Mouse (Mus musculus): ENCODE results near the gene S100b. TPM values are rescaled to one million over a fixed set of nuclear protein-coding genes. Genes with fewer than 3 reads are reported as not detected.
A peak's percentile ranks its signal among the peaks of the same experiment; 100 is the strongest.

The S100b gene
- polyA plus RNA-seq, 1 experiment, result 0.66 TPM

GRCm38 (mm10) chr10:76259566-76260232 lies 6.0 kb downstream of the S100b start:
- H3K27ac ChIP-seq (ENCODE audit: insufficient read depth, low read depth, low read length), result no peak overlapping the region
- TF ChIP-seq POLR2A (IDR thresholded peaks at IDR 0.05; ENCODE audit: low read depth, low read length) (no peak), CTCF (IDR thresholded peaks at IDR 0.05; ENCODE audit: extremely low read depth, insufficient read length, insufficient replicate concordance, low read depth, low read length) (no peak)
- H3K4me1 ChIP-seq (ENCODE audit: control insufficient read depth, insufficient read depth, insufficient read length, low read length), result peaks cover 3% of the 10 kb centered on the region; the same call in 1 of the 2 replicates
- peaks cover 3% of the 10 kb centered on the region for H3K36me3 ChIP-seq (ENCODE audit: control insufficient read depth, insufficient read depth, low read length)
- no peak overlapping the region for H3K4me3 ChIP-seq (ENCODE audit: low read depth, low read length)
- WGBS, result 83% methylated on average over 18 of the region's 18 CpGs
- H3K27me3 ChIP-seq (ENCODE audit: control insufficient read depth, insufficient read depth, low read length), result no peaks in the 10 kb centered on the region

DNA sequence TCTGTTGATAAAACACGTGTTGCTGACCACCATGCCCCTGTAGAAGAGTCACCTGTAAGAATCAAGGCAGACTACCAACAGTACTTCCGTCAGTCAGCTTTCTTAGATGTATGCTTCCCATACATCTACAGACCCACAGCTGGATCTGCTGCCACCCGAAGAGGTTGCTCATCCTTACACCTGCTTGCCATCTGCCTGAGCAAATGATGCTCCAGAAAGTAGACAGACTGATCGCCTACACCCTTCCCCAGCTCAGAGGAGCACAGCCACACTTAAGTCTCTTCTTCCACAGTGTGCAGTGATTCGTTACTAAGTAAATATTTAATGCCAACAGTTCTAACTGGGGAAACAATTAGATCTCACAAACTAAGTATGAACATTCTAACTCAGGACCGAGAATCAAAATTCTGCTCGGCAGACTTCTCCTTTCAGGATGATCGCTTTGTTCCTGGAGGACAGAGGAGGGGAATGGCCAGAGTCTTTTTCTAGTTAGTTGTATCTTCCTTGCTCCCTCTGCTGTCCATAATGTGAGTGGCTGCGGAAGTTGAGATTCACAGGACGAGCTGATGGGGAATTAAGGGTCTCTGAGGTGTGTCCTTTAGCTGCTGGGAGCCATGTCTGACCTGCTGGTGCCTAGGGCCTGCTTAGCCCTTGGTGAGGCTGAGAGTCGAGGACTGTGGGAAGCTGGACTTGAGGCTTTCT lies 6.9 kb downstream of the S100b start:
- Histone ChIP-seq H3K36me3 (ENCODE audit: control insufficient read depth, insufficient read depth, low read length) (peaks cover 5% of the 10 kb centered on the region), H3K27ac (ENCODE audit: insufficient read depth, low read depth, low read length) (no peak overlapping the region), H3K4me3 (ENCODE audit: low read depth, low read length) (no peak overlapping the region), H3K27me3 (ENCODE audit: control insufficient read depth, insufficient read depth, low read length) (no peaks in the 10 kb centered on the region), H3K4me1 (ENCODE audit: control insufficient read depth, insufficient read depth, insufficient read length, low read length) (peaks cover 3% of the 10 kb centered on the region; the same call in 1 of the 2 replicates)
- WGBS, result 59% methylated on average over 11 of the region's 11 CpGs
- no peak for TF ChIP-seq POLR2A (IDR thresholded peaks at IDR 0.05; ENCODE audit: low read depth, low read length)
- no peak for TF ChIP-seq CTCF (IDR thresholded peaks at IDR 0.05; ENCODE audit: extremely low read depth, insufficient read length, insufficient replicate concordance, low read depth, low read length)

DNA sequence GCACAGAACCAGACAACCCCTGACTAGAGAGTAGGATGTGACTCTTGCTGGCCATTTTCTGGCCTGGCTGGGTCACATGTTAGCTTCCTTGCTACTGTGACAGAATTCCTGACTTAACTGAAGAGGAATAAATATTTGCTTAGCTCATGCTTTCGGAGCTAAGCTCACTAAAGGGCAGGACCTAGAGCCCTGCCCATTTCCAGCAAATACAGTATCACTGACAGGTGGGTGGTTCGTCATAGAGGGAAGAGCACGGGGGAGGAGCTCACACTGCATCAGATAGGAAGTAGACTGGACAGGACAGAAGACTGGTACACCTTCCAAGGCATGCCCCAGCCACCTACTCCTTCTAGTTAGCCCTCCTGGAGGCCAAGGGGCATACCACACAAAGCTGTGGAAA lies 7.8 kb downstream of the S100b start:
- Histone ChIP-seq H3K4me3 (ENCODE audit: low read depth, low read length) (no peak overlapping the region), H3K27me3 (ENCODE audit: control insufficient read depth, insufficient read depth, low read length) (no peaks in the 10 kb centered on the region), H3K27ac (ENCODE audit: insufficient read depth, low read depth, low read length) (no peak overlapping the region), H3K4me1 (ENCODE audit: control insufficient read depth, insufficient read depth, insufficient read length, low read length) (peaks cover 3% of the 10 kb centered on the region; the same call in 1 of the 2 replicates), H3K36me3 (ENCODE audit: control insufficient read depth, insufficient read depth, low read length) (peaks cover 5% of the 10 kb centered on the region)
- no peak for TF ChIP-seq CTCF (IDR thresholded peaks at IDR 0.05; ENCODE audit: extremely low read depth, insufficient read length, insufficient replicate concordance, low read depth, low read length)
- TF ChIP-seq POLR2A (IDR thresholded peaks at IDR 0.05; ENCODE audit: low read depth, low read length), result no peak
- 39% methylated on average over 3 of the region's 3 CpGs for WGBS

- Histone ChIP-seq H3K27ac (ENCODE audit: insufficient read depth, low read depth, low read length) (no peak overlapping the region), H3K36me3 (ENCODE audit: control insufficient read depth, insufficient read depth, low read length) (peaks cover 8% of the 10 kb centered on the region), H3K4me1 (ENCODE audit: control insufficient read depth, insufficient read depth, insufficient read length, low read length) (peaks cover 3% of the 10 kb centered on the region; the same call in 1 of the 2 replicates), H3K27me3 (ENCODE audit: control insufficient read depth, insufficient read depth, low read length) (no peaks in the 10 kb centered on the region), H3K4me3 (ENCODE audit: low read depth, low read length) (no peak overlapping the region)
- TF ChIP-seq CTCF (IDR thresholded peaks at IDR 0.05; ENCODE audit: extremely low read depth, insufficient read length, insufficient replicate concordance, low read depth, low read length) (no peak), POLR2A (IDR thresholded peaks at IDR 0.05; ENCODE audit: low read depth, low read length) (no peak)
- whole genome bisulfite sequencing, result 89% methylated on average over 4 of the region's 4 CpGs
Observed at GRCm38 (mm10) chr10:76262431-76262830, 8.8 kb downstream of the S100b start.

- WGBS, result 32% methylated on average over 8 of the region's 8 CpGs
- Histone ChIP-seq H3K27me3 (ENCODE audit: control insufficient read depth, insufficient read depth, low read length) (no peaks in the 10 kb centered on the region), H3K36me3 (ENCODE audit: control insufficient read depth, insufficient read depth, low read length) (peaks cover 46% of the 10 kb centered on the region), H3K4me3 (ENCODE audit: low read depth, low read length) (no peak overlapping the region), H3K4me1 (ENCODE audit: control insufficient read depth, insufficient read depth, insufficient read length, low read length) (no peaks in the 10 kb centered on the region), H3K27ac (ENCODE audit: insufficient read depth, low read depth, low read length) (no peak overlapping the region)
- TF ChIP-seq POLR2A (IDR thresholded peaks at IDR 0.05; ENCODE audit: low read depth, low read length) (no peak), CTCF (IDR thresholded peaks at IDR 0.05; ENCODE audit: extremely low read depth, insufficient read length, insufficient replicate concordance, low read depth, low read length) (peak; percentile 67; the same call in 1 of the 2 replicates)
Observed at GRCm38 (mm10) chr10:76271238-76271637, 17.6 kb downstream of the S100b start.

GRCm38 (mm10) chr10:76275256-76275655 lies 21.6 kb downstream of the S100b start:
- Histone ChIP-seq H3K4me3 (ENCODE audit: low read depth, low read length) (no peak overlapping the region), H3K27me3 (ENCODE audit: control insufficient read depth, insufficient read depth, low read length) (no peaks in the 10 kb centered on the region), H3K4me1 (ENCODE audit: control insufficient read depth, insufficient read depth, insufficient read length, low read length) (no peaks in the 10 kb centered on the region), H3K27ac (ENCODE audit: insufficient read depth, low read depth, low read length) (no peak overlapping the region), H3K36me3 (ENCODE audit: control insufficient read depth, insufficient read depth, low read length) (peaks cover 46% of the 10 kb centered on the region)
- TF ChIP-seq POLR2A (IDR thresholded peaks at IDR 0.05; ENCODE audit: low read depth, low read length) (no peak), CTCF (IDR thresholded peaks at IDR 0.05; ENCODE audit: extremely low read depth, insufficient read length, insufficient replicate concordance, low read depth, low read length) (no peak)
- 85% methylated on average over 10 of the region's 10 CpGs for WGBS

DNA sequence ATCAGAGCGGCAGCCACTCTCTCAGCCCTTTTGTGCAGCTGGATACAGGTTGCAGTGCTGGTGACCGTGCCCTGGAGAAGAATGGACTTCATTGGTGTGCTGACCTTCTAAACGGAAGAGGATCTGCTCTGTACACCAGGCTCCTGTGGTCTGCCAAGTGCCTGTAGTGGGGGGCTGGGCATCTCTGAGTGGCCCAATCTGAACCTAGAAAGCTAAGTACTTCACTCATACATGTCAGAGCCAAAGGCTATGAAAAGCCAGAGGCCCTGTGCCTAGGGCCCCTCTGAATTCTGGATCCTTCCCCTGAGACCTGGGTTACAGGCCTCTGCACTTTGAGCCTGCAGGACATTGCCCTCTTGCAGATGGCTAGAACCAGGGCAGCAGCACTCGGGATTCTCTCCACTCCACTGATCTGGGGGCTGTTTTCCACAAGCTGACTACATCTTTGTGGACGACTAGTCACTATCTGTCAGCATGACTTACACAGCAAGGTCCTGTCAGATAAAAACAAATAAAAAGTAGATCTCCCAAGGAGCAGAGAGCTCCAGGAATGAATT lies 25.0 kb downstream of the S100b start:
- WGBS, result 74% methylated on average over 5 of the region's 5 CpGs
- no peaks in the 10 kb centered on the region for H3K4me1 ChIP-seq (ENCODE audit: control insufficient read depth, insufficient read depth, insufficient read length, low read length)
- H3K4me3 ChIP-seq (ENCODE audit: low read depth, low read length), result no peak overlapping the region
- H3K27me3 ChIP-seq (ENCODE audit: control insufficient read depth, insufficient read depth, low read length), result no peaks in the 10 kb centered on the region
- peaks cover 51% of the 10 kb centered on the region for H3K36me3 ChIP-seq (ENCODE audit: control insufficient read depth, insufficient read depth, low read length)
- H3K27ac ChIP-seq (ENCODE audit: insufficient read depth, low read depth, low read length), result no peak overlapping the region
- TF ChIP-seq CTCF (IDR thresholded peaks at IDR 0.05; ENCODE audit: extremely low read depth, insufficient read length, insufficient replicate concordance, low read depth, low read length) (no peak), POLR2A (IDR thresholded peaks at IDR 0.05; ENCODE audit: low read depth, low read length) (no peak)

Measured in small intestine, adult 2 months (tissue).